Mouse (Mus musculus) ES-E14 (cell line): ENCODE data around the gene Fgd3. TPM values are rescaled to one million over a fixed set of nuclear protein-coding genes. Genes with fewer than 3 reads are reported as not detected.
A peak's percentile ranks its signal among the peaks of the same experiment; 100 is the strongest.

ENCODE experiments used
- DNase-seq: peaks from one replicate; pipeline ENCODE4 v3.0.0-alpha.2; 2013; ENCODE audit warnings: low read depth, low spot score
- H3K27ac ChIP-seq: 2 replicates; pipeline ENCODE4 v1.5.1; 2012; ENCODE audit warnings: low read depth, mild to moderate bottlenecking, low read length, moderate library complexity, mixed read lengths; ENCODE audit not compliant: poor library complexity, insufficient read depth, severe bottlenecking
- H3K36me3 ChIP-seq: 2 replicates; pipeline ENCODE4 v1.6.1; 2012; ENCODE audit warnings: mild to moderate bottlenecking, low read length, moderate library complexity, mixed read lengths; ENCODE audit not compliant: control insufficient read depth, poor library complexity, insufficient read depth, severe bottlenecking
- H3K4me1 ChIP-seq, 2 experiments: fragments of 150-350 bp in 1 of 2; sonication (generic) in 1 of 2; 2 replicates each; pipeline ENCODE4 v1.6.1; 2012; ENCODE audit warnings: low read length in 2 of 2, mild to moderate bottlenecking in 1 of 2, mixed read lengths in 1 of 2; ENCODE audit not compliant: control insufficient read depth in 2 of 2, insufficient read depth in 2 of 2, poor library complexity in 1 of 2
- H3K4me3 ChIP-seq, 2 experiments: fragments of 150-350 bp in 1 of 2; sonication (generic) in 1 of 2; 2 replicates each; pipeline ENCODE4 v1.5.1; 2012; ENCODE audit warnings: low read length in 2 of 2, low read depth in 1 of 2, mild to moderate bottlenecking in 1 of 2, mixed read lengths in 1 of 2; ENCODE audit not compliant: insufficient read depth in 1 of 2, poor library complexity in 1 of 2, severe bottlenecking in 1 of 2
- H3K9ac ChIP-seq: 2 replicates; pipeline ENCODE4 v1.6.1; 2012; ENCODE audit warnings: low read depth, mild to moderate bottlenecking, low read length, mixed read lengths; ENCODE audit not compliant: poor library complexity, insufficient read depth, severe bottlenecking
- H3K9me3 ChIP-seq: fragments of 150-350 bp; sonication (generic); 2 replicates; pipeline ENCODE4 v1.6.1; 2012; ENCODE audit warnings: low read depth, mild to moderate bottlenecking, low read length; ENCODE audit not compliant: control insufficient read depth, insufficient read depth
- CHD2 ChIP-seq: IDR thresholded peaks from 2 replicates; pipeline ENCODE4 v1.6.1; 2014; ENCODE audit warnings: mild to moderate bottlenecking, low read depth, low read length, inconsistent platforms
- HCFC1 ChIP-seq: IDR thresholded peaks from 2 replicates; pipeline ENCODE4 v1.6.1; 2012; ENCODE audit warnings: low read length, inconsistent platforms, borderline replicate concordance; ENCODE audit not compliant: insufficient read depth
- MAFK ChIP-seq: IDR thresholded peaks from 2 replicates; pipeline ENCODE4 v1.6.1; 2014; ENCODE audit warnings: mild to moderate bottlenecking, low read depth, low read length, inconsistent platforms; ENCODE audit not compliant: insufficient read depth
- ZC3H11A ChIP-seq: IDR thresholded peaks from 2 replicates; pipeline ENCODE4 v1.6.1; 2012; ENCODE audit warnings: low read depth, mild to moderate bottlenecking, inconsistent platforms, low read length, borderline replicate concordance
- ZNF384 ChIP-seq: IDR thresholded peaks from 2 replicates; pipeline ENCODE4 v1.6.1; 2012; ENCODE audit warnings: low read depth, low read length, inconsistent platforms
- in situ Hi-C, 2 experiments: fragments of 600-800 bp; cut with MboI; formaldehyde crosslinking; loops; one replicate each; pipeline ENCODE4 v1.15.1; 2025; ENCODE audit warnings: low sequenced_read_pairs in 2 of 2, inconsistent platforms in 1 of 2; ENCODE audit not compliant: unreplicated experiment in 2 of 2
- total RNA-seq: library from RNA; depleted of rRNA; stranded (reverse); fragments of 300-350 nt; gene quantifications from 2 replicates; pipeline ENCODE4 v1.2.3, GENCODE M21; 2012

The Fgd3 gene
- total RNA-seq, 1 experiment = 6.2 TPM

GRCm38 (mm10) chr13:49296270-49296669, 23.8 kb downstream of the Fgd3 start:
- H3K9me3 ChIP-seq = no peaks in the 10 kb centered on the region
- no peak for DNase-seq
- no peak overlapping the region for H3K4me3 ChIP-seq
- no peak overlapping the region for H3K27ac ChIP-seq
- H3K4me1 ChIP-seq = no peaks in the 10 kb centered on the region
- no peak overlapping the region for H3K9ac ChIP-seq
- in situ Hi-C loops = no loop called here
- no peak for TF ChIP-seq ZC3H11A
- no peak for TF ChIP-seq HCFC1
- TF ChIP-seq MAFK = no peak
- no peak for TF ChIP-seq CHD2
- TF ChIP-seq ZNF384 = no peak
- H3K36me3 ChIP-seq = no peaks in the 10 kb centered on the region

GRCm38 (mm10) chr13:49294108-49294507, 26.0 kb downstream of the Fgd3 start:
- no peak for DNase-seq
- in situ Hi-C loops = no loop called here
- H3K4me3 ChIP-seq = no peak overlapping the region
- no peak for TF ChIP-seq ZC3H11A
- TF ChIP-seq HCFC1 = no peak
- no peak for TF ChIP-seq MAFK
- no peak for TF ChIP-seq CHD2
- TF ChIP-seq ZNF384 = no peak
- H3K9ac ChIP-seq = no peak overlapping the region
- H3K9me3 ChIP-seq = no peaks in the 10 kb centered on the region
- H3K36me3 ChIP-seq = no peaks in the 10 kb centered on the region
- H3K4me1 ChIP-seq = no peaks in the 10 kb centered on the region
- no peak overlapping the region for H3K27ac ChIP-seq

- no peak for TF ChIP-seq MAFK
- TF ChIP-seq CHD2 = no peak
- TF ChIP-seq ZC3H11A = no peak
- TF ChIP-seq HCFC1 = no peak
- no peak for TF ChIP-seq ZNF384
- Histone ChIP-seq H3K36me3 (no peaks in the 10 kb centered on the region), H3K9ac (no peak overlapping the region), H3K9me3 (no peaks in the 10 kb centered on the region), H3K27ac (no peak overlapping the region), H3K4me1 (no peaks in the 10 kb centered on the region), H3K4me3 (no peak overlapping the region)
- DNase-seq = no peak
- in situ Hi-C loops = no loop called here
Measured at GRCm38 (mm10) chr13:49291949-49292348, 28.2 kb downstream of the Fgd3 start.

- no peaks in the 10 kb centered on the region for H3K36me3 ChIP-seq
- no peaks in the 10 kb centered on the region for H3K9me3 ChIP-seq
- H3K4me1 ChIP-seq = no peaks in the 10 kb centered on the region
- H3K4me3 ChIP-seq = no peak overlapping the region
- no peak overlapping the region for H3K27ac ChIP-seq
- H3K9ac ChIP-seq = no peak overlapping the region
- DNase-seq = peak; percentile 40
- in situ Hi-C loops = no loop called here
- TF ChIP-seq MAFK (no peak), HCFC1 (no peak), CHD2 (no peak), ZNF384 (no peak), ZC3H11A (no peak; the same call in 1 of the 2 replicates)
Measured at GRCm38 (mm10) chr13:49291398-49291797, 28.7 kb downstream of the Fgd3 start.

- TF ChIP-seq ZC3H11A (no peak), HCFC1 (no peak), ZNF384 (no peak), MAFK (no peak), CHD2 (no peak)
- Histone ChIP-seq H3K9me3 (no peaks in the 10 kb centered on the region), H3K4me3 (no peak overlapping the region), H3K4me1 (no peaks in the 10 kb centered on the region), H3K27ac (no peak overlapping the region), H3K9ac (no peak overlapping the region), H3K36me3 (no peaks in the 10 kb centered on the region)
- no peak for DNase-seq
- in situ Hi-C loops = no loop called here
Measured at GRCm38 (mm10) chr13:49287224-49287623, 32.9 kb downstream of the Fgd3 start.
